Mouse (Mus musculus): ENCODE data around the gene F8. TPM values are rescaled to one million over a fixed set of nuclear protein-coding genes. Genes with fewer than 3 reads are reported as not detected.

F8 gene
- polyA plus RNA-seq, 1 experiment from 2014 or later, result 1.6 TPM

DNA sequence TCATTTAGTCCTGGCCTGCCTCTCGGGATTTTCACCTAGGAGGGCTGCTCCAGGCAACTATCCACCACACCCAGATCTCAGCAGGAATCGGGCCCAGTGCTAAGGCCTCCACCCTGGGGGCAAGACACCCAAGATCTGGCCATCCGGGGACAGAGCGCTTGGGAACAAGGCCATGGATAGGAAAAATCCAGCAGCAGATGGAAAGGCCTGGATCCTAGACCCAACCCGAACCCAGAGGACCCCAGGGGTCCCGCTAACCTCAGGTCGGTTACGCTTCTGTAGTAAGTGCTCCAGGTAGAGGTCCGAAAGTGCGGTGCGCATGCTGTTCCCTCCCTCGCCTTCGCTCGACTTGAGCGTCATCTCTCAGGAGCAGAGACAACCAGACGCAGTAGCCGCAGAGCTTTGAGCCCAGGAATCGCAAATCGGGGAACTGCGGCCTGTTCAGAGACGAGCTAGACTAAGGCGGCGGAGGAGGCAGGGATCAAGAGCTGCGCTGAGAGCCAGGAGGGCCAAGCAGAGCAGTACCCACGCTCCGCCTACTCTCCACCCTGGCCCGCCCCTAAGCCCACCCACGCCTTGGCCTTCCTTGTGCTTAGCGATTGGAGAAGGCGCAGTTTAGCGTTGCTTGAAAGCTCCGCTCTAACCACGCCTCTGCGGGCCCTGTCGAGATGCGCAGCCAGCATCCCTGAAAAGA lies 251.8 kb downstream of the F8 start, which contains the start of gene Mpp1:
Gene Mpp1 (minus strand): TSS at position 550 of the 694 bp plus-strand sequence.
- peak within 1 kb of the TSS; percentile 58 for H3K4me2 ChIP-seq
- no peak within 1 kb of the TSS for H3K27ac ChIP-seq
- WGBS, result 23% methylated on average over 36 of the region's 36 CpGs
- no peaks in the 10 kb centered on the region for H3K36me3 ChIP-seq (replicated peaks)
- no peaks in the 10 kb centered on the region for H3K9me3 ChIP-seq
- H3K4me3 ChIP-seq (replicated peaks), result peak within 1 kb of the TSS; percentile 48
- H3K27me3 ChIP-seq, result no peaks in the 10 kb centered on the region
- peak; percentile 100 for ATAC-seq (ENCODE audit: low FRiP score)
- H3K4me1 ChIP-seq, result no peaks in the 10 kb centered on the region
- peak within 1 kb of the TSS; percentile 61 for H3K9ac ChIP-seq

DNA sequence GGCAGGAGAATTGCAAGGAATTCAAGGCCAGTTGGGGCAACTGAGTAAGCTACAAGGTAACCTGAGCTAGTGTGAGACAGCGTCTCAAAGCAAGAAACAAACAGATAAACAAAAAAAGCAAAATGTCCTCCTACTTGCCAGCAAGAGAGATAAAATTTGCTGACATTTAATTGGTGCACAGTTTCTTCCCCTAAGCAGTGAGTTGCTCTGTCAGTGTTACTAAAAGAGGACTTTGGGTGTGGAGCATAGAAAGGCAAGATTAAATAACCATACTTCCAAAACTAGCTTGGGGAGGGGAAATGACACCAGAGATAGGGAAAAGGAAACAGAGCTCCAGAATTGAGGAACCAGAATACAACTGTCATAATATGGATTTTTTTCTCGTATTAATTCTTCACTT lies 252.9 kb downstream of the F8 start:
- Histone ChIP-seq H3K4me3 (replicated peaks) (no peak overlapping the region), H3K36me3 (replicated peaks) (no peaks in the 10 kb centered on the region), H3K27me3 (no peaks in the 10 kb centered on the region), H3K4me2 (no peak overlapping the region), H3K4me1 (no peaks in the 10 kb centered on the region), H3K27ac (no peak overlapping the region), H3K9ac (no peak overlapping the region), H3K9me3 (no peaks in the 10 kb centered on the region)
- WGBS, result 83% methylated on average over 2 of the region's 2 CpGs
- ATAC-seq (ENCODE audit: low FRiP score), result no peak

DNA sequence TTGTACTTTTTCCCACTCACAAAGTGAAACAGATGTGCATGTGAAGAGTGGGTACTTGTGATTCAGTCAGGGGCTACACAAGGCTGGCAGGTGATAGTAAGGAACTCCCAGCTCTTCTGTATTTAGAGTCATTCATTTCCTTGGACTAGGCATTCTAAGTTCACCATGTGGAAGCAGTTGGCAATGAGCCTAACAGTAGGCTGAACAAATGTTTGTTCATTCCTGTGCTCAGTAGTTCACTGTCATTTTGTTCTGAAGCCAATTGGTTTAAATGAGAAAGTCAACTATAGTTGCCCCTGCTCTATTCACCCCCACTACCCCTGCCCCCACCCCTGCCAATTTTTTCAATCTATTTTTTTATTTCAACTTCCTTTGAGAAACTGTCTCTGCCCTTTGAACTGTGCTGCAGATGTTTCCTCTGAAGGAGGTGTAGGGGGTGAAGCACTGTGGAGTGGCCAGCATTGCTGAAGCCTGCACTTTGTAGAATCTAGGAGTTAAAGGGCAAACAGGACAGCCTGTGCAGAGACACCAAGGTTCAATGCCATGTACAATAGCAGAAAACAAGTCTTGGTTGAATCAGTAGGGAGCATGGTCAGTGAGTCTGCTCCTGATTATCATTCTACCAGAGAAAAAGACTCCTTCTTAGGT lies 254.0 kb downstream of the F8 start:
- Histone ChIP-seq H3K4me2 (no peak overlapping the region), H3K9me3 (no peaks in the 10 kb centered on the region), H3K4me1 (no peaks in the 10 kb centered on the region), H3K9ac (no peak overlapping the region), H3K4me3 (replicated peaks) (no peak overlapping the region), H3K36me3 (replicated peaks) (no peaks in the 10 kb centered on the region), H3K27ac (no peak overlapping the region), H3K27me3 (no peaks in the 10 kb centered on the region)
- no peak for ATAC-seq (ENCODE audit: low FRiP score)

DNA sequence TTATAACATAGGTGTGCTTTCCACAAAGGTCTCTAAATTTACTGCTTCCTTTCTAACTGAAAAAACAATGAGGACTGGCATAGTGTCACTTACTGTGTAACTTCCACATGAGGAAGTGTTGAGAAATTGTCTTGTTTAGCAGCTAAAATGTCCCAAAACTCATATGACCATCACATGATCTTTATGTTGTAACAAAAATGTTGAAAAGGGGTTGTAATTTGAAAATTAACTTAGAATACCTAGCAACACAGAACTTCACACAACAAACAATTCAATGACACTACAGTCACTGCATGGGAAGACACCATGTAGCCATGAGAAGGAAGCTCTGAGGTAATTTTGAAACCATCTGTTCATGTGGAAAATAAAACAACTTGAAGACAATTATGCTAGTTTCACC lies 255.5 kb downstream of the F8 start:
- Histone ChIP-seq H3K4me3 (replicated peaks) (no peak overlapping the region), H3K27ac (no peak overlapping the region)

GRCm38 (mm10) chrX:75125606-75126005 lies 256.8 kb downstream of the F8 start:
- 86% methylated on average over 3 of the region's 3 CpGs for WGBS
- no peak overlapping the region for H3K27ac ChIP-seq
- H3K4me1 ChIP-seq, result no peaks in the 10 kb centered on the region
- no peak for ATAC-seq (ENCODE audit: low FRiP score)
- no peaks in the 10 kb centered on the region for H3K9me3 ChIP-seq
- H3K9ac ChIP-seq, result no peak overlapping the region
- no peaks in the 10 kb centered on the region for H3K27me3 ChIP-seq
- no peaks in the 10 kb centered on the region for H3K36me3 ChIP-seq (replicated peaks)
- H3K4me2 ChIP-seq, result no peak overlapping the region
- H3K4me3 ChIP-seq (replicated peaks), result no peak overlapping the region

More for the DNA sequence above, 255.5 kb downstream of the F8 start:
- no peak overlapping the region for H3K4me2 ChIP-seq
- no peak for ATAC-seq (ENCODE audit: low FRiP score)
- H3K9ac ChIP-seq, result no peak overlapping the region
- no peaks in the 10 kb centered on the region for H3K4me1 ChIP-seq
- H3K9me3 ChIP-seq, result no peaks in the 10 kb centered on the region
- no peaks in the 10 kb centered on the region for H3K36me3 ChIP-seq (replicated peaks)
- no peaks in the 10 kb centered on the region for H3K27me3 ChIP-seq

Other genes with a start within 250 kb of the F8 start
- gene Smim9, start 218.8 kb downstream of the F8 start, polyA plus RNA-seq (2016; fragmentation: Nextera tagmentation; extraction: Ambion mirVana), result not detected in 2 replicates
- 29.0 and 35.4 TPM in 2 replicates for gene Fundc2, start 216 bp downstream of the F8 start, polyA plus RNA-seq (2016; fragmentation: Nextera tagmentation; extraction: Ambion mirVana)
- gene Cmc4, start 34.0 kb upstream of the F8 start, polyA plus RNA-seq (2016; fragmentation: Nextera tagmentation; extraction: Ambion mirVana), result 23.0 and 26.9 TPM in 2 replicates
- 13.2 and 13.4 TPM in 2 replicates for gene Mtcp1, start 34.0 kb upstream of the F8 start, polyA plus RNA-seq (2016; fragmentation: Nextera tagmentation; extraction: Ambion mirVana)
- gene Brcc3, start 34.0 kb upstream of the F8 start, polyA plus RNA-seq (2016; fragmentation: Nextera tagmentation; extraction: Ambion mirVana), result 64.4 and 66.4 TPM in 2 replicates
- 252 and 259 TPM in 2 replicates for gene Vbp1, start 131.7 kb upstream of the F8 start, polyA plus RNA-seq (2016; fragmentation: Nextera tagmentation; extraction: Ambion mirVana)
- 21.1 and 21.2 TPM in 2 replicates for gene Rab39b, start 195.6 kb upstream of the F8 start, polyA plus RNA-seq (2016; fragmentation: Nextera tagmentation; extraction: Ambion mirVana)